In genomic region chr3:95891211-95892065, GRCm38 (mm10) we compare ENCODE assay signal across 1 mouse cellular context.
TF ChIP-seq lines count a peak whose summit lies in the region.

Gene BC028528, minus strand, starts transcription at chr3:95892005.

TF ChIP-seq in MEL, 35 proteins besides CTCF, POLR2A, EP300 and RAD21 (continued from another document):
- TF ChIP-seq ZMIZ1 (IDR thresholded peaks at IDR 0.05; ENCODE audit: low read depth, low read length): no peak
- 0 out of 2 replicates have a peak, but pooled peaks have one; percentile 35 for TF ChIP-seq BHLHE40 (IDR thresholded peaks at IDR 0.05; ENCODE audit: borderline replicate concordance, low read depth, low read length)
- 0 out of 2 replicates have a peak, but pooled peaks have one; percentile 21 for TF ChIP-seq JUND (IDR thresholded peaks at IDR 0.05; ENCODE audit: low read depth, low read length)
TF ChIP-seq in MEL: peak in this region for 11.
